Mouse (Mus musculus): ENCODE data around the gene Psmd14. TPM values are rescaled to one million over a fixed set of nuclear protein-coding genes. Genes with fewer than 3 reads are reported as not detected.

Gene Psmd14
- polyA plus RNA-seq, 1 experiment = 7.8 TPM

- H3K36me3 ChIP-seq (ENCODE audit: control insufficient read depth, insufficient read depth, low read length) = peaks cover 2% of the 10 kb centered on the region; the same call in 1 of the 2 replicates
- no peak for TF ChIP-seq CTCF (IDR thresholded peaks at IDR 0.05; ENCODE audit: extremely low read depth, insufficient read depth, insufficient read length, insufficient replicate concordance)
- no peak for TF ChIP-seq POLR2A (IDR thresholded peaks at IDR 0.05; ENCODE audit: low read depth, low read length)
- no peak overlapping the region for H3K4me3 ChIP-seq (ENCODE audit: extremely low read depth, insufficient read depth, insufficient read length)
- 31% methylated on average over 1 of the region's 1 CpGs for WGBS
- no peaks in the 10 kb centered on the region for H3K27me3 ChIP-seq (ENCODE audit: control insufficient read depth, insufficient read depth, low read length)
- no peaks in the 10 kb centered on the region; the same call in 1 of the 2 replicates for H3K4me1 ChIP-seq (ENCODE audit: control insufficient read depth, insufficient read depth, insufficient read length)
- no peak for DNase-seq (ENCODE audit: low read depth in 1 of 2, low spot score in 2 of 2)
- H3K27ac ChIP-seq (ENCODE audit: insufficient read depth, low read length) = no peak overlapping the region
These were observed 22.7 kb downstream of the Psmd14 start for GRCm38 (mm10) chr2:61734175-61734574.

DNA sequence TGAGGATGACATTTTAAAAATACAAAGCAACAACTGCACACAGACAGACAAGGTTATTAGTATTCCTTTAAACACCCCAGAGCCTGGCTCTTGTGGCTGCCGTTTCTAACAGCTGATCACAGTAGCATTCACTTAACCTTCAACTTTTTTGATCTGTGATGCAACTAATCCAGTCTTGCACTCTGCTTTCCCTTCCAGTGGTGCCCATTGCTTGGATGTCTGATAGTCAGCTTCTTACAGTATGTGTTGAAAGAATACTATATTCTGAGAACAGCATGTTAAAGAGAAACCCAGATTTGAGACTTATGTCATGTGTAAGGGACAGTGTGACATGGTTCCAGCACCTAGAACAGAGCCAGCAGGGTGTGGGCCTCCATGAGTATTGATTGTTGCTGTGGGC is 34.6 kb downstream of the Psmd14 start:
- WGBS = 82% methylated on average over 1 of the region's 1 CpGs
- Histone ChIP-seq H3K4me3 (ENCODE audit: extremely low read depth, insufficient read depth, insufficient read length) (no peak overlapping the region), H3K36me3 (ENCODE audit: control insufficient read depth, insufficient read depth, low read length) (0 out of 2 replicates have a peak, but pooled peaks cover 1% of the 10 kb centered on the region), H3K27me3 (ENCODE audit: control insufficient read depth, insufficient read depth, low read length) (no peaks in the 10 kb centered on the region), H3K4me1 (ENCODE audit: control insufficient read depth, insufficient read depth, insufficient read length) (no peaks in the 10 kb centered on the region), H3K27ac (ENCODE audit: insufficient read depth, low read length) (no peak overlapping the region)
- TF ChIP-seq CTCF (IDR thresholded peaks at IDR 0.05; ENCODE audit: extremely low read depth, insufficient read depth, insufficient read length, insufficient replicate concordance) = no peak
- no peak for TF ChIP-seq POLR2A (IDR thresholded peaks at IDR 0.05; ENCODE audit: low read depth, low read length)
- DNase-seq (ENCODE audit: low read depth in 1 of 2, low spot score in 2 of 2) = no peak

- Histone ChIP-seq H3K4me3 (ENCODE audit: extremely low read depth, insufficient read depth, insufficient read length) (no peak overlapping the region), H3K4me1 (ENCODE audit: control insufficient read depth, insufficient read depth, insufficient read length) (no peaks in the 10 kb centered on the region), H3K27me3 (ENCODE audit: control insufficient read depth, insufficient read depth, low read length) (no peaks in the 10 kb centered on the region), H3K36me3 (ENCODE audit: control insufficient read depth, insufficient read depth, low read length) (0 out of 2 replicates have a peak, but pooled peaks cover 1% of the 10 kb centered on the region), H3K27ac (ENCODE audit: insufficient read depth, low read length) (no peak overlapping the region)
- 84% methylated on average over 2 of the region's 2 CpGs for WGBS
- no peak for DNase-seq (ENCODE audit: low read depth in 1 of 2, low spot score in 2 of 2)
- TF ChIP-seq CTCF (IDR thresholded peaks at IDR 0.05; ENCODE audit: extremely low read depth, insufficient read depth, insufficient read length, insufficient replicate concordance) (no peak), POLR2A (IDR thresholded peaks at IDR 0.05; ENCODE audit: low read depth, low read length) (no peak)
These were observed 35.1 kb downstream of the Psmd14 start for GRCm38 (mm10) chr2:61746580-61746979.

DNA sequence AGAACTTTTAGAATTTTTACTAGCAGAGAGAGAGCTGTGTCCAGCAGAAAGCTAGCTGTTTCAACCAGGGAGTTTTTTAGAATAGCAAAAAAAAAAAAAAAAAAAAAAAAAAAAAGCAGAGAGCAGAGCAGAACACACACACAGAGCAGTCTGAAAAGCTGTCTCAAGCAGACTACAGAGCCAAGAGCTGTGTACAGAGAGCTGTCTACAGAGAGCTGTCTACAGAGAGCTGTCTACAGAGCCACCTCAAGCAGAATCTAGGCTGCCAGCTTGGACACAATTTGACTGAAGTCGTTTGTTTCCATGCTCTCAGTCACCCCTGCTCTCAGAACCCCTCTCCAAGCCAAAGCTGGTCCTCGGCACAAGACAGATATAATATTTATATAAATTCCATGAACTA is 35.9 kb downstream of the Psmd14 start:
- DNase-seq (ENCODE audit: low read depth in 1 of 2, low spot score in 2 of 2) = no peak
- Histone ChIP-seq H3K4me3 (ENCODE audit: extremely low read depth, insufficient read depth, insufficient read length) (no peak overlapping the region), H3K27ac (ENCODE audit: insufficient read depth, low read length) (no peak overlapping the region), H3K4me1 (ENCODE audit: control insufficient read depth, insufficient read depth, insufficient read length) (no peaks in the 10 kb centered on the region), H3K36me3 (ENCODE audit: control insufficient read depth, insufficient read depth, low read length) (0 out of 2 replicates have a peak, but pooled peaks cover 1% of the 10 kb centered on the region), H3K27me3 (ENCODE audit: control insufficient read depth, insufficient read depth, low read length) (no peaks in the 10 kb centered on the region)
- TF ChIP-seq CTCF (IDR thresholded peaks at IDR 0.05; ENCODE audit: extremely low read depth, insufficient read depth, insufficient read length, insufficient replicate concordance) (no peak), POLR2A (IDR thresholded peaks at IDR 0.05; ENCODE audit: low read depth, low read length) (no peak)
- WGBS = 86% methylated on average over 2 of the region's 2 CpGs

DNA sequence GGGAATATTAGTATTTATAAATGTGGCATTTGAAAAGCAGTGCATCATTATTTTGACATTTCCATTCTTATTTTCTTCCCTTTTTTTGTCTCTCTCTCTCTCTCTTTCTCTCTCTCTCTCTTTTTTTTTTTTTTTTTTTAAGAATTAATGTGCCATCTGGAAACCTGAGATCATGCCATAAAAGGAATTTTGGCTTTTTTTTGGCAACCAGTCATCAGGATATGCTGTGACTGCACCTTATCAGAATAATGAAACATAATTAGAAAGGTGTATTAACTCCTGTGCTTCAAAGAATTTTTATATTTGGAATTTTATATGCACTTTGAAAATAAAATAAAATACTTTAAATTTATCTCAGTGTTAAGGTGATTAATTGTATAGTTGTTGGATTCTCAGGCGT is 39.2 kb downstream of the Psmd14 start:
- TF ChIP-seq POLR2A (IDR thresholded peaks at IDR 0.05; ENCODE audit: low read depth, low read length) = no peak
- TF ChIP-seq CTCF (IDR thresholded peaks at IDR 0.05; ENCODE audit: extremely low read depth, insufficient read depth, insufficient read length, insufficient replicate concordance) = no peak
- Histone ChIP-seq H3K27ac (ENCODE audit: insufficient read depth, low read length) (no peak overlapping the region), H3K4me1 (ENCODE audit: control insufficient read depth, insufficient read depth, insufficient read length) (peaks cover 3% of the 10 kb centered on the region; the same call in 1 of the 2 replicates), H3K4me3 (ENCODE audit: extremely low read depth, insufficient read depth, insufficient read length) (no peak overlapping the region), H3K36me3 (ENCODE audit: control insufficient read depth, insufficient read depth, low read length) (no peaks in the 10 kb centered on the region), H3K27me3 (ENCODE audit: control insufficient read depth, insufficient read depth, low read length) (no peaks in the 10 kb centered on the region)
- WGBS = 97% methylated on average over 1 of the region's 1 CpGs
- no peak for DNase-seq (ENCODE audit: low read depth in 1 of 2, low spot score in 2 of 2)

DNA sequence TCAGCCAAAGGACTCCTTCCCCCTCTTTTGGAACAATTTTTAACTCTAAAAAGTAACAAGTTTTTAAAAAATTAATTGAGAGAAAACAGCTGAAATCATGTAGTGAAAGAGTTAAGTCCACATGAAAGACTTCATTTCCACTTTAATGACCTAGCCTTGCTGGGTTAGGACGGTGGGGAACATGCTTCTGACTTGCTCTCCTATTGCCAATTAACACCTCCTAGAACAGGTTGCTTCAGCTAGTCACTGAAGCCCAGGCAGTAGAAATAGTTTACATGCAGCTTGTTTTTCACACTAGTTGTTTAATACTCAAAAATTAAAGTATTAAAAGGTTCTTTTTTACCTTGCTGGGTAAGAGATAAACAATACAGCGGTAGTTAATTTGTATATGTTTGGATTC is 39.8 kb downstream of the Psmd14 start:
- DNase-seq (ENCODE audit: low read depth in 1 of 2, low spot score in 2 of 2) = no peak

DNA sequence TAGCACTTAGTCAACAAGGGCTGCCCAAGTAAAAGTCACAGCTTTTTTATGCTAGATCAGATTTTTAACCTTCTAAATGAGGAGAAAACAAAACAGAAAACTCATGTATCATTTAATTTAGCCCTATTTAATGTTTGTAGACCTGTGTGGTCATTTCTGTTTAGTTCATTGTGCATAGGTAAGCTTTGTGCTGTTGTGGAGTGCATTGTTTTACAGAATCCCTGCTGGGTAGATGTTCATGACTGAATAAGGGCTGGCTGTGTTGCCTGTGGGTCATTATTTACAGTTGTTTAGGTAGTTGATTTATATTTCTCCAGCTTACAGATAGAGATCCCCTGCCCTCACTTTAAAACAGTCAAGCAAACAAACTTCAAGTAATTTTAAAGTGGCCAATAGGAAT is 40.9 kb downstream of the Psmd14 start:
- Histone ChIP-seq H3K36me3 (ENCODE audit: control insufficient read depth, insufficient read depth, low read length) (no peaks in the 10 kb centered on the region), H3K27me3 (ENCODE audit: control insufficient read depth, insufficient read depth, low read length) (no peaks in the 10 kb centered on the region), H3K27ac (ENCODE audit: insufficient read depth, low read length) (no peak overlapping the region), H3K4me3 (ENCODE audit: extremely low read depth, insufficient read depth, insufficient read length) (no peak overlapping the region), H3K4me1 (ENCODE audit: control insufficient read depth, insufficient read depth, insufficient read length) (peaks cover 3% of the 10 kb centered on the region; the same call in 1 of the 2 replicates)
- TF ChIP-seq POLR2A (IDR thresholded peaks at IDR 0.05; ENCODE audit: low read depth, low read length) (no peak), CTCF (IDR thresholded peaks at IDR 0.05; ENCODE audit: extremely low read depth, insufficient read depth, insufficient read length, insufficient replicate concordance) (no peak)
- no peak for DNase-seq (ENCODE audit: low read depth in 1 of 2, low spot score in 2 of 2)

More for the DNA sequence above, 39.8 kb downstream of the Psmd14 start:
- Histone ChIP-seq H3K4me3 (ENCODE audit: extremely low read depth, insufficient read depth, insufficient read length) (no peak overlapping the region), H3K27ac (ENCODE audit: insufficient read depth, low read length) (no peak overlapping the region), H3K4me1 (ENCODE audit: control insufficient read depth, insufficient read depth, insufficient read length) (peaks cover 3% of the 10 kb centered on the region; the same call in 1 of the 2 replicates), H3K36me3 (ENCODE audit: control insufficient read depth, insufficient read depth, low read length) (no peaks in the 10 kb centered on the region), H3K27me3 (ENCODE audit: control insufficient read depth, insufficient read depth, low read length) (no peaks in the 10 kb centered on the region)
- 82% methylated on average over 2 of the region's 2 CpGs for WGBS
- TF ChIP-seq CTCF (IDR thresholded peaks at IDR 0.05; ENCODE audit: extremely low read depth, insufficient read depth, insufficient read length, insufficient replicate concordance) = no peak
- no peak for TF ChIP-seq POLR2A (IDR thresholded peaks at IDR 0.05; ENCODE audit: low read depth, low read length)

All from spleen, adult 2 months (tissue).